Mouse (Mus musculus) hindlimb bud, embryonic 11.5 days (tissue): Measurements from ENCODE around the gene Nr2f2.

Experiments
- DNase-seq: peaks from one replicate; pipeline ENCODE4 v3.0.0-alpha.2; 2012; ENCODE audit warnings: low read depth, low spot score; ENCODE audit errors: extremely low spot score

Gene Nr2f2

GRCm38 (mm10) chr7:70333851-70334250, 32.7 kb downstream of the Nr2f2 start:
- no peak for DNase-seq

- DNase-seq: no peak
These were observed 33.4 kb downstream of the Nr2f2 start for GRCm38 (mm10) chr7:70332926-70333664.

GRCm38 (mm10) chr7:70332064-70332850, 34.3 kb downstream of the Nr2f2 start:
- DNase-seq: no peak

DNA sequence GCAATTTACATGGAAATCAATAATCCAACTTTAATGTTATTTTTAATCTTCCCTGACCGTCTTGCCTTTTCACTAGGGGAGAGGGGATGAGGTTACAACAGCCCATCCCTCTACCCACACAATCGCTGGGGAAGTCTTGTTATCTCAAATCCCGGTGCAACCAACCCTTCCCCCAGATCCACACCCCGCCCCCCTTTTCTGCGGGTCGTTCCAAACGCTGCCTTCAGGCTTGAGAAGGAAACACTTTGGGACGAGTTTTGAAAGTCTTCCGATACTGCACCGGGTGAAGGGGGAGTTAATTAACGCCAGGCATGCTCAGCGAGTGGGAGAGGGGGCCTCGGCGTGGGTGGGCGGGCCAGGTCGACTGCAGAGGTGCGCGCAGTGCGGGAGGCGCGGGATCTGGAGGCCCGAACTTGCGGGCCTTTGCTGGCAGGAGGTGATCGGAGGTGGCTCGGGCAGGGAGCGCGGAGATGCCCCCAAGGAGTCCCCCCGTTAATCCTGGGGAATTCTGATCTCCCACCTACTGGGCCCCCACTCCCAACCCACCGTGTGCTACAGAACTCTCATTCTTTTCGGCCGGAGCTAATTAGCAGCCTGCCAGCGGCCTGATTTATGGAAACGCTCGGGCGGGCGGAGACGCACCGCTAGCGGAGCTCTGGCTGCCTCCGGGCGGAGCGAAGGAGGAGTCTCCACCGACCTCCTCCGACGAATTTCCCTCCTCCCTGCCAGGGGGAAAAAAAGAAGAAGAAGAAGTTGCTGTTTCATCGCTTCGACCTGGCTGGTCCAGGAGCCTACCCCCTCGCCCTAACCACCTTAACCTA, 35.1 kb downstream of the Nr2f2 start:
- no peak for DNase-seq

DNA sequence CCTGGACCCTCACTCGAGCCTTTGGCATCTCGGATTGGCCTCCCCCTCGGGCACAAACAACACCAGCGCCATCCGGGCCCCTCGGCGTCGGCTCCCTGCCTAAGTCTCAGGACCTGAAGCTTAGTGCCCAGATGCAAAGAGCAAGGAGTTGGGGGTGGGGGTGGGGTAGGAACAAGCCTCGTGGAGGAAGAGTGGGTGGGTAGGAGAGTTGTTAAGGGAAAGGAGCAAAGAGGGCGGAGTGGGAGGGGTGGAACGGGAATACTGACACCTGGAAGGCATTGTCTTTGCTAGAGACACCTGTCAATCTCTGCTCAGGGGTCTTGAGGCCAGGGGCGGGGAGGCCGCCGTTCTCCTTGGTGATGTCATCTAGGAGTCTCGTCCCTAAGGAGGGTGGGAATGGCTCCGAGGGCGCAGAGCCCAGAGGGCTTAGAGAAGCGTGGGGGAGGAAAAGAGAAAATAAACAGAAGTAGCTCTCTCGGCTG, 35.7 kb downstream of the Nr2f2 start:
- DNase-seq: no peak

- no peak for DNase-seq
These were observed 36.4 kb downstream of the Nr2f2 start for GRCm38 (mm10) chr7:70330207-70330562.

GRCm38 (mm10) chr7:70329521-70330206, 36.9 kb downstream of the Nr2f2 start:
- DNase-seq: no peak

DNA sequence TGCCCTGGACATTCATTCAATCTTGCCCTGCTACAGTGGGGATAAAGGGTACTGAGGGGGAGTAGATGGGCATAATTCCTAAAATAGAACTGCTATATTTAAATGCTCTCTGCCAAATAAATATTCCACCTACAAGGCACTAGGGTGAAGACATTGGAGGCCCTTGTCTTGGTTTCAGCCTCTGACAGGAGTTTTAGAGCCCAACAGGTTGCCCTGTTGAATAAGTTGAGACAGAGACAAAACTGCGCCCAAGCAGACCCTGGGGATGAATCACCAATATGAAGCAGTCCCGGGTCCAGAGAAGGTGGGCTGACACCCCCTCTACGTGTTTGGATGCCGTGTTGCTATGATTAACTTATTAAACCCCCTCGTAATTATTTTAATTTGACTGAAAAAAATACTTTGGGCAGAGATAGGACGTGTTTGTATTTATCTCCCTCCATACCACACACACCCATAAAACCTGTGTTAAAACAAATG, 37.5 kb downstream of the Nr2f2 start:
- DNase-seq: no peak

DNA sequence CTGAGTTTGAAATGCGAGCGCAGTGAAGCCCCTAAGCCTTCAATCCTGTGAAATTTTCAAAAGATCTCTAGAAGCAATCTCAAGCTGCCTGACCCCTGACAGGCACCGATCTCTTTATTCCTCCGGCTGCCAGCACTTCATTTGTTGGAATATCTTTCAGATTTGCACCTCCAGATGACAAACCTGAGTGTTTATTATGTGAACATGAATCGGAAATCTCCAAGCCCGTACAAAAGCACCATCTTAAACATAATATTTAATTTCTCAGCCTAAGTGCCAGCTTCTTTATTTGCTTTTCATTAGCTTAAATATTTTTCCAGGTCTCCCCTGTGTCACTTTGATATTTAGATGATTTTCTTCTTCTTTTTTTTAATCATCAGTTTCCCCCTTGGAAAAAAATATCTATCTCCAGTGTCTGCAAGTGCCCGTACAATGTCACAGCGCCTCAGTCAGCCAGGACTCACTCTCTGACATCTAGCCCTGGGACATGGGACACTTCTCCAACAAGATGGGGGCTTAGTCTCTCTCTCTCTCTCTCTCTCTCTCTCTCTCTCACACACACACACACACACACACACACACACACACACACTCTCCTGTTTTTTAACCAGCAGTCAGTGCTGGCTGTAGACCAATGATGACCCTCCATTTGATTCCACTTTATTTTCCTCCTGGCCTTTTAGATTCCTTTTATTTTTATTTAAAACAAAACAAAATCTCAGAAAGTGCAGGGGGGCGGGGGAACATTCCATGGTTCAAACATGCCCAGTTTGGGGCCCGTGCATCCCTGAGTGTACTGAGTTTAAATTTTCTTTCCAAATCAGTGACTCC, 38.1 kb downstream of the Nr2f2 start:
- no peak for DNase-seq

- DNase-seq: no peak
These were observed 39.3 kb downstream of the Nr2f2 start for GRCm38 (mm10) chr7:70327191-70327590.

- no peak for DNase-seq
These were observed 40.1 kb downstream of the Nr2f2 start for GRCm38 (mm10) chr7:70326176-70327035.

DNA sequence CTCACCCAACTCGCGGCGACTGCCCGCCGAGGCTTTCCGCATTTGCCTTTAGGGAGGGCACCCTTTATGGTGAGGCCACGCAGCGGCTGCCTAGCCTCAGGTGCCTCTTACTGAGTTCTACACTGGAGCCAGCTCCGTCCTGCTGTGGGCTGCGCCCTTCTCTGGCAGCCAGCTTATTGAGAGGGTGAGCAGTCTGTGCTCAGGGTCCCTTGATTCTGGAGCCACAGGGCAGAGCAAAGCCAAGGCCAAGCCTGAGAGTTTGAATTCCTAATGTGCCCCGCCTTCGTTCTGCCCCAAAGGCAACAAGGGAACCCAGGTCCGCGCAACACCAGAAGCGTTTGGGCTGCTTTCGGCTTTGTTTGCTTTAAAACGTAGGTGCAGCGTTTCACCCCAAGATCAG, 41.2 kb downstream of the Nr2f2 start:
- DNase-seq: no peak

DNA sequence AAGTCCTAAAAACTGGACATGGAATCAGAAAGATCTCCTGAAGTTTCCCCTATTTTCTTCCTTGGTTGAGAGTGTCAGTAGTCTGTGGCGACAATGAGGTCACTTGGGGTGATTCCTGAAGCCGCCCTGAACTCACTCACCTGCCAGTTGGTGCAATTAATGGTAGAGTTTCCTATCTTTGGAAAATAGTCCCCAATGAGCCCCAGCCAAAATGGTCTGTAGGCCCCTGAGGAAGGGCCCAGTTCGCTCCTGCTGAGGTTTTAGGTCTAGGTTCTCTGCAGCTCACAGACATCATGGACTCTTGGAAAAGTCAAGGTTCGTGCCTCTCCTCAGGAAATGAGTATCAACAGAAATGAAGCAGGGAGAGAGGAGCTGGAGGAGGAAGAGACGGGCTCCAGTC, 42.0 kb downstream of the Nr2f2 start:
- DNase-seq: no peak

DNA sequence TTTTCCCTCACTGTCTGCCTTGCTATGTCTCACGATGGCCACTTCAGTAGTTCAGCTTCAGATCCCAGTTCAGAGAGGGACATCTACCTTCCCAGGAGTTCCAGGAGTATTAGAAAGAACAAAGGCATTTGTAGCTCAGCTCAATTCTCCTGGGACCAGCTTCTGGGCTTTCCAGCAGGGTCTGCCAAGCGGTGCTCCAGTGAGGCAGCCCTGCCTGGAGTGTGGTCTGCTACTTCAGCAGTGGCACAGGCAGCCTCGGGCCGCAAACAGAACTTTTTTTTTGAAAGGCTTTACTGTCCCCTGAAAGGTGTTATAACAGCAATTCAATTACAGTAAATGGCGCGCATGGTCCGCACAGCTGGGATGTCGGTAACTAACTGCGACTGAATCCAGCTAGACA, 42.5 kb downstream of the Nr2f2 start:
- DNase-seq: no peak

GRCm38 (mm10) chr7:70305716-70306115, 60.8 kb downstream of the Nr2f2 start:
- no peak for DNase-seq

- DNase-seq: no peak
These were observed 62.1 kb downstream of the Nr2f2 start for GRCm38 (mm10) chr7:70304426-70304825.
